Mouse (Mus musculus) cortical plate, adult 2 months (tissue): ENCODE measurements around the gene Cfl2. TPM values are rescaled to one million over a fixed set of nuclear protein-coding genes. Genes with fewer than 3 reads are reported as not detected.

Experiments
- H3K27ac ChIP-seq: fragments of 200-500 bp; 2 replicates; pipeline ENCODE4 v1.5.1; 2012; ENCODE audit warnings: low read length, control low read depth, inconsistent platforms; ENCODE audit not compliant: insufficient read depth
- H3K4me1 ChIP-seq: fragments of 200-500 bp; 2 replicates; pipeline ENCODE4 v1.6.1; 2011; ENCODE audit warnings: low read length; ENCODE audit not compliant: control insufficient read depth, insufficient read depth
- H3K4me3 ChIP-seq: fragments of 200-500 bp; 2 replicates; pipeline ENCODE4 v1.5.1; 2011; ENCODE audit warnings: mild to moderate bottlenecking, low read length, control low read depth; ENCODE audit not compliant: insufficient read depth
- CTCF ChIP-seq: fragments of 200-500 bp; IDR thresholded peaks from 2 replicates; pipeline ENCODE4 v1.5.1; 2011; ENCODE audit warnings: mild to moderate bottlenecking, control low read depth, low read length; ENCODE audit not compliant: insufficient read depth; ENCODE audit errors: extremely low read depth
- POLR2A ChIP-seq: fragments of 200-500 bp; IDR thresholded peaks from 2 replicates; pipeline ENCODE4 v1.6.1; 2011; ENCODE audit warnings: mild to moderate bottlenecking, low read length, control low read depth; ENCODE audit not compliant: insufficient read depth; ENCODE audit errors: extremely low read depth
- polyA plus RNA-seq: library from polyadenylated mRNA; depleted of rRNA; stranded (reverse); fragments of >200 nt; gene quantifications from 2 replicates; pipeline ENCODE4 v1.2.3, GENCODE M21; 2012; rRNA removed

The Cfl2 gene
- polyA plus RNA-seq, 1 experiment, result 62.0 TPM

DNA sequence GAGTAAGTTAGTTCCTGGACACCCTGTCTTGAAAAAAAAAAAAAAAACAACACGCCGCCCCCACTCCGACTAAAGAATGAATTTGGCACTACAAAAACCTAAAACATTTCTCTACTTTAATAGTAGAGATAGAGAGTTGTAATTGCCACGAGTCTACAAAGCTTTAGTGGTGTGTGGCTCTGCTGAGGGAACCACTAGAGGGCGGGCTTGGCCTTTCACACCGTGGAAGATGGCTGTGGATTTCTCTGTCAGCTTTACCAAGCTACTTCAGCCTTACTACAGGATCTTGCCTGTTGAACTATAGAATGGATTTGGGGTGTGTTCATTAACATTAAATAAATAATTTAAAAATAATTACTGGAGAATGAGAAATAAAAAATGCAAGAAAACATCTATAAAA, 32.1 kb downstream of the Cfl2 start:
- peaks cover 3% of the 10 kb centered on the region for H3K4me1 ChIP-seq
- TF ChIP-seq CTCF, result peak; percentile 96
- no peak for TF ChIP-seq POLR2A
- no peak overlapping the region for H3K4me3 ChIP-seq
- no peak overlapping the region for H3K27ac ChIP-seq

DNA sequence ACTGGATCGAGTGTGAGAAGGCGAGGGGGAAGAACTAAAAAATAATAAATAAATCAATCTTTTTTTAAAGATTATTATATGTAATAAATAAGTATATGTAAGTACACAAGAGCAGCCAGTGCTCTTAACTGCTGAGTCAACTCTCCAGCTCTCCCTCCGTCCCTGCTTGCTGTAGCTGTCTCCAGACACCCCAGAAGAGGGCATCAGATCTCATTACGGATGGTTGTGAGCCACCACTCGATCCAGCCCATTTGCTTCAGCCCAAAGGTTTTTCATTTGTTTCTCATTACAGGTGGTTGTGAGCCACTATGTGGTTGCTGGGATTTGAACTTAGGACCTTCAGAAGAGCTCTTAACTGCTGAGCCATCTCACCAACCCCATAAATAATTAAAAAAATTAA, 32.8 kb downstream of the Cfl2 start:
- TF ChIP-seq CTCF (no peak), POLR2A (no peak)
- H3K4me3 ChIP-seq, result no peak overlapping the region

DNA sequence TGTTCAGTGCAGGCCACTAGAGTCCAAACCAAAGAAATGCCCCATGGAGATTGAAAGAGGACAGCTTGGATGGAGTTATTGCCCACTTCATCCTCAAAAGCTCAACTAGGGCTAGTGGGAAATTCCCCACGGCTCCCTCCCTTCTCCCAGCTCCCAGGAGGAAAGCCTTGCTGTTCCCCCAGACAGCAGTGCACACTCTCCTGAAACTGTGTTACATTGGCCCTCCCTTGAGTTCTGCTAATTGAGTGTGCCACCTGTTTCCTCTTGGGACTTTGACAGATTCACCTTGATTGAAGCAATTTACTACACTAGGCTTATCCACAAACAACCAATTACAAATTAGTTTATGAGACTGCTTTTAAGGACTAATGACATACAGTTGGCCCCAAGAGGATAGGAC, 34.6 kb downstream of the Cfl2 start:
- Histone ChIP-seq H3K4me3 (no peak overlapping the region), H3K4me1 (no peaks in the 10 kb centered on the region), H3K27ac (no peak overlapping the region)
- no peak for TF ChIP-seq CTCF
- TF ChIP-seq POLR2A, result no peak

More for the DNA sequence above, 32.8 kb downstream of the Cfl2 start:
- Histone ChIP-seq H3K27ac (no peak overlapping the region), H3K4me1 (peaks cover 1% of the 10 kb centered on the region; the same call in 1 of the 2 replicates)

GRCm38 (mm10) chr12:54825202-54825601, 37.5 kb downstream of the Cfl2 start:
- TF ChIP-seq POLR2A (no peak), CTCF (no peak)
- H3K27ac ChIP-seq, result no peak overlapping the region
- no peak overlapping the region for H3K4me3 ChIP-seq
- no peaks in the 10 kb centered on the region for H3K4me1 ChIP-seq

DNA sequence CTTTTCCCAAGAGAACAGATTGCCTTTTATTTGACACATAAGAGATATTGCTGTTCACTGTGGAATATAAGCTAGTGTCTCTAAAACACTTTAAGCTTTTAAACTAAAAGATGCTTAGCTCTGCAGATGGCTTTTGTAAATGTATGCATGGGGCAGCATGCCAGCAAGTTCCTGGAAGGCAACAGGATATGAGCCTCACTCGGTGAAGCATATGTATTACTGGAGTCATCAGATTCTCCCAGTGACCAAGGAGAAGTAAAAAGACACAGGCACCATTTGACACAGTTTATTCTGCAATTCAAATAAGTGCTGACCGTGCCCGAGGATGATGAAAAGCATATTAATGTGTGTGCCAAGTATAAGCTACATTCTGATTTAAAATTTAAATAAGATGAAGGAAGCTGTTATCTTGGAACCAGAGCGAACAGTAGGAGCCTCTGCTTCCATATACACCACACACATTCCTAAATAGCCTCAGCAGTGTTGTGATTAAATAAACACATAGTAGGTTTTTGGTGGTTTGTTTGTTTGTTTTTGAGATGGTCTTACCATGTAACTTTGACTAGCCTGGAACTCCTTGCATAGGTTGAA, 39.7 kb downstream of the Cfl2 start:
- Histone ChIP-seq H3K4me3 (no peak overlapping the region), H3K27ac (no peak overlapping the region), H3K4me1 (no peaks in the 10 kb centered on the region)
- TF ChIP-seq POLR2A, result no peak
- no peak for TF ChIP-seq CTCF

- Histone ChIP-seq H3K4me1 (no peaks in the 10 kb centered on the region), H3K4me3 (no peak overlapping the region), H3K27ac (no peak overlapping the region)
- TF ChIP-seq POLR2A (no peak), CTCF (no peak)
Observed at GRCm38 (mm10) chr12:54820684-54821161, 42.0 kb downstream of the Cfl2 start.

DNA sequence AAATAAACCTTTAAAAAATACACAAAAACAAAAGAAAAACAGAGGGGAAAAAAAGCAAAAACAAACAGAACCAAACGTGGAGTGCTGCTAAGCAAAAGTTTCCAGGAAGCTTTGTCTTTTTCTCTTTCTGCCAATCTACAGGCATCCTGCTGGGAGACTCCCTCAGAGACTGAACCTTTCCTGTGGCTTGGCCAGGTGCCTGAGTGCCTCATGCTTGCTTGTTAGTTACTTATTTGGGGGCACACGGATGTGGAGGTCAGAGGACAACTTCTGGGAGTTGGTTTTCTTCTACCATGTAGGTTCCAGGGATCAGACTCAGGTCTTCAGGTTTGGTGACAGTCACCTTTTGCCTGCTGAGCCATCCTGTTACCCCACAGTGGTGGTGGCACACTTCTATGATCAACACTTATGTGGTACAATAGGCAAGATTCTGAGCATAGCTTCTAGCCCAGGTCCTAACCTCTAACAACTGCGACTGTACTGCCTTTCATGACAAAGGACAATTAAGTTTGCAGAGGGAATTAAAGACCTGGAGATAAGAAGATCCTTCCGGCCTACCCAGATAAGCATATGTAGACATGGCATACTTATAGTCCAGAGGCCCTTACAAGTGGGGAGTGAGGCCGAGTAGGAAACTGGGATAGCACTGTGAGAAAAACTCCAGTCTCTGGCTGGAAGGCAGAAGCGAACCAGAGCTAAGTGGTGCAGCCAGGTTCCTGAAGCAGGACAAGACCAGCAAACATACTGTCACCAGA, 43.3 kb downstream of the Cfl2 start:
- TF ChIP-seq CTCF (no peak), POLR2A (no peak)
- Histone ChIP-seq H3K4me3 (no peak overlapping the region), H3K27ac (no peak overlapping the region), H3K4me1 (no peaks in the 10 kb centered on the region)

GRCm38 (mm10) chr12:54810142-54810541, 52.5 kb downstream of the Cfl2 start:
- no peak overlapping the region for H3K4me3 ChIP-seq
- no peaks in the 10 kb centered on the region for H3K4me1 ChIP-seq
- H3K27ac ChIP-seq, result no peak overlapping the region
- TF ChIP-seq POLR2A (no peak), CTCF (no peak)

Other genes starting within 250 kb of the Cfl2 start
- gene Sptssa, start 206.3 kb downstream of the Cfl2 start, polyA plus RNA-seq, result 49.9 and 52.8 TPM in 2 replicates
- 25.9 and 27.0 TPM in 2 replicates for gene Eapp, start 167.0 kb downstream of the Cfl2 start, polyA plus RNA-seq
- gene Snx6, start 67.2 kb downstream of the Cfl2 start, polyA plus RNA-seq, result 37.3 and 39.7 TPM in 2 replicates
- not detected in 2 replicates for gene Gm20403, start 123.7 kb upstream of the Cfl2 start, polyA plus RNA-seq
- gene Baz1a, start 151.5 kb upstream of the Cfl2 start, polyA plus RNA-seq, result 1.8 and 2.3 TPM in 2 replicates
- gene 2700097O09Rik, start 217.2 kb upstream of the Cfl2 start, polyA plus RNA-seq, result 15.9 and 17.1 TPM in 2 replicates
- 71.6 and 76.5 TPM in 2 replicates for gene Srp54a, start 217.4 kb upstream of the Cfl2 start, polyA plus RNA-seq